Mouse (Mus musculus) bone marrow macrophage, adult 2 months (primary cell): ENCODE data around the gene Lyplal1.

Source experiments
- CTCF ChIP-seq: IDR thresholded peaks from 2 replicates; pipeline ENCODE4 v1.5.1; 2012; ENCODE audit warnings: low read depth, mild to moderate bottlenecking, low read length, moderate library complexity
- POLR2A ChIP-seq: IDR thresholded peaks from 2 replicates; pipeline ENCODE4 v1.6.1; 2012; ENCODE audit warnings: mild to moderate bottlenecking, low read depth, low read length, borderline replicate concordance

GRCm38 (mm10) chr1:186053280-186054043 lies 63.6 kb downstream of the Lyplal1 start:
- TF ChIP-seq POLR2A (no peak), CTCF (no peak)
